Mouse (Mus musculus) liver, adult 2 months (tissue): ENCODE results near the gene Ptpn18. TPM values are rescaled to one million over a fixed set of nuclear protein-coding genes. Genes with fewer than 3 reads are reported as not detected.

ENCODE experiments used
- DNase-seq: peaks from one replicate; pipeline ENCODE4 v3.0.0-alpha.2; 2011; ENCODE audit warnings: low read depth, low spot score; ENCODE audit errors: extremely low read depth
- H3K27ac ChIP-seq: fragments of 200-500 bp; replicated peaks from 2 replicates; pipeline ENCODE4 v1.5.1; 2012; ENCODE audit warnings: low read depth, mild to moderate bottlenecking, control low read depth, inconsistent platforms, low read length; ENCODE audit not compliant: insufficient read depth
- H3K27me3 ChIP-seq: fragments of 200-500 bp; 2 replicates; pipeline ENCODE4 v1.6.1; 2012; ENCODE audit warnings: mild to moderate bottlenecking, moderate library complexity, low read length, inconsistent platforms; ENCODE audit not compliant: control insufficient read depth, insufficient read depth
- H3K36me3 ChIP-seq: fragments of 200-500 bp; 2 replicates; pipeline ENCODE4 v1.6.1; 2012; ENCODE audit warnings: low read length, inconsistent platforms; ENCODE audit not compliant: control insufficient read depth, insufficient read depth
- H3K4me1 ChIP-seq: fragments of 200-500 bp; 2 replicates; pipeline ENCODE4 v1.6.1; 2011; ENCODE audit warnings: low read length; ENCODE audit not compliant: control insufficient read depth, insufficient read depth
- H3K4me3 ChIP-seq: fragments of 200-500 bp; 2 replicates; pipeline ENCODE4 v1.5.1; 2011; ENCODE audit warnings: low read depth, mild to moderate bottlenecking, control low read depth, low read length, moderate library complexity; ENCODE audit not compliant: insufficient read depth
- H3K79me2 ChIP-seq: fragments of 200-500 bp; 2 replicates; pipeline ENCODE4 v1.6.1; 2012; ENCODE audit warnings: inconsistent platforms, mild to moderate bottlenecking, low read length, moderate library complexity; ENCODE audit not compliant: control insufficient read depth, insufficient read depth
- H3K9ac ChIP-seq: fragments of 200-500 bp; 2 replicates; pipeline ENCODE4 v1.6.1; 2012; ENCODE audit warnings: low read depth, mild to moderate bottlenecking, control low read depth, inconsistent platforms, low read length
- CTCF ChIP-seq: fragments of 200-500 bp; IDR thresholded peaks from 2 replicates; pipeline ENCODE4 v1.5.1; 2011; ENCODE audit warnings: low read depth, low read length, control low read depth
- POLR2A ChIP-seq: fragments of 200-500 bp; IDR thresholded peaks from 2 replicates; pipeline ENCODE4 v1.6.1; 2011; ENCODE audit warnings: low read length, control low read depth; ENCODE audit not compliant: insufficient read depth; ENCODE audit errors: extremely low read depth
- WGBS: fragments of 180-500 bp; shearing (Covaris S2); methylation state at CpG from one replicate; pipeline ENCODE4 v1.1.7; 2018; 5-methylcytosine and 5-hydroxymethylcytosine counted together
- polyA plus RNA-seq: library from polyadenylated mRNA; depleted of rRNA; stranded (reverse); fragments of >200 nt; gene quantifications from 2 replicates; pipeline ENCODE4 v1.2.3, GENCODE M21; 2012
- total RNA-seq: library from RNA; depleted of rRNA; stranded (reverse); fragments of >200 nt; gene quantifications from 2 replicates; pipeline ENCODE4 v1.2.3, GENCODE M21; 2014

Gene Ptpn18
- total and polyA plus RNA-seq, 2 experiments, result 9.6 to 25.4 TPM

- DNase-seq, result no peak
- Histone ChIP-seq H3K9ac (peak overlapping the region; percentile 48), H3K4me1 (no peaks in the 10 kb centered on the region), H3K79me2 (no peaks in the 10 kb centered on the region), H3K36me3 (no peaks in the 10 kb centered on the region), H3K4me3 (peak overlapping the region; percentile 78), H3K27me3 (peaks cover 2% of the 10 kb centered on the region; the same call in 1 of the 2 replicates), H3K27ac (no peak overlapping the region)
- 7% methylated on average over 15 of the region's 15 CpGs for WGBS
- TF ChIP-seq CTCF (no peak), POLR2A (no peak)
Observed at GRCm38 (mm10) chr1:34460061-34460441, 489 bp downstream of the Ptpn18 start.

GRCm38 (mm10) chr1:34462766-34463165 lies 3.2 kb downstream of the Ptpn18 start:
- no peaks in the 10 kb centered on the region for H3K79me2 ChIP-seq
- no peak overlapping the region for H3K9ac ChIP-seq
- DNase-seq, result no peak
- H3K4me1 ChIP-seq, result no peaks in the 10 kb centered on the region
- H3K27ac ChIP-seq, result no peak overlapping the region
- TF ChIP-seq POLR2A (no peak), CTCF (peak; percentile 78)
- no peaks in the 10 kb centered on the region for H3K36me3 ChIP-seq
- H3K27me3 ChIP-seq, result peaks cover 2% of the 10 kb centered on the region; the same call in 1 of the 2 replicates
- no peak overlapping the region for H3K4me3 ChIP-seq
- WGBS, result 26% methylated on average over 7 of the region's 7 CpGs

GRCm38 (mm10) chr1:34464310-34464817 lies 4.8 kb downstream of the Ptpn18 start:
- no peak for TF ChIP-seq CTCF
- TF ChIP-seq POLR2A, result no peak
- Histone ChIP-seq H3K27ac (no peak overlapping the region), H3K4me3 (no peak overlapping the region), H3K27me3 (no peaks in the 10 kb centered on the region), H3K36me3 (no peaks in the 10 kb centered on the region), H3K9ac (no peak overlapping the region), H3K79me2 (no peaks in the 10 kb centered on the region), H3K4me1 (no peaks in the 10 kb centered on the region)
- WGBS, result 77% methylated on average over 8 of the region's 8 CpGs
- DNase-seq, result no peak

- DNase-seq, result no peak
- no peaks in the 10 kb centered on the region for H3K79me2 ChIP-seq
- 77% methylated on average over 6 of the region's 6 CpGs for WGBS
- H3K27me3 ChIP-seq, result no peaks in the 10 kb centered on the region
- no peak for TF ChIP-seq CTCF
- TF ChIP-seq POLR2A, result no peak
- H3K4me3 ChIP-seq, result no peak overlapping the region
- no peaks in the 10 kb centered on the region for H3K4me1 ChIP-seq
- no peak overlapping the region for H3K9ac ChIP-seq
- no peak overlapping the region for H3K27ac ChIP-seq
- no peaks in the 10 kb centered on the region for H3K36me3 ChIP-seq
Observed at GRCm38 (mm10) chr1:34465445-34465844, 5.9 kb downstream of the Ptpn18 start.

GRCm38 (mm10) chr1:34468051-34468450 lies 8.5 kb downstream of the Ptpn18 start:
- H3K27ac ChIP-seq, result no peak overlapping the region
- H3K36me3 ChIP-seq, result no peaks in the 10 kb centered on the region
- H3K4me1 ChIP-seq, result no peaks in the 10 kb centered on the region
- no peak overlapping the region for H3K4me3 ChIP-seq
- no peak overlapping the region for H3K9ac ChIP-seq
- no peak for TF ChIP-seq CTCF
- H3K27me3 ChIP-seq, result no peaks in the 10 kb centered on the region
- no peak for DNase-seq
- no peaks in the 10 kb centered on the region for H3K79me2 ChIP-seq
- WGBS, result 60% methylated on average over 3 of the region's 3 CpGs

- WGBS, result 91% methylated on average over 4 of the region's 4 CpGs
- Histone ChIP-seq H3K27me3 (no peaks in the 10 kb centered on the region), H3K27ac (no peak overlapping the region), H3K79me2 (no peaks in the 10 kb centered on the region), H3K4me1 (no peaks in the 10 kb centered on the region), H3K36me3 (no peaks in the 10 kb centered on the region), H3K4me3 (no peak overlapping the region), H3K9ac (no peak overlapping the region)
- TF ChIP-seq CTCF (no peak), POLR2A (no peak)
- no peak for DNase-seq
Observed at GRCm38 (mm10) chr1:34468500-34468899, 8.9 kb downstream of the Ptpn18 start.
